Mouse (Mus musculus) liver, adult 2 months (tissue): ENCODE measurements around the gene Sspn.

Experiments
- CTCF ChIP-seq: fragments of 200-500 bp; IDR thresholded peaks from 2 replicates; pipeline ENCODE4 v1.5.1; 2011; ENCODE audit warnings: low read depth, low read length, control low read depth
- POLR2A ChIP-seq: fragments of 200-500 bp; IDR thresholded peaks from 2 replicates; pipeline ENCODE4 v1.6.1; 2011; ENCODE audit warnings: low read length, control low read depth; ENCODE audit not compliant: insufficient read depth; ENCODE audit errors: extremely low read depth

- TF ChIP-seq POLR2A = no peak
- TF ChIP-seq CTCF = no peak
Measured at GRCm38 (mm10) chr6:145958070-145958469, 26.6 kb downstream of the Sspn start.
